8 mouse cellular contexts compared by ENCODE assay signal in the genomic region with DNA sequence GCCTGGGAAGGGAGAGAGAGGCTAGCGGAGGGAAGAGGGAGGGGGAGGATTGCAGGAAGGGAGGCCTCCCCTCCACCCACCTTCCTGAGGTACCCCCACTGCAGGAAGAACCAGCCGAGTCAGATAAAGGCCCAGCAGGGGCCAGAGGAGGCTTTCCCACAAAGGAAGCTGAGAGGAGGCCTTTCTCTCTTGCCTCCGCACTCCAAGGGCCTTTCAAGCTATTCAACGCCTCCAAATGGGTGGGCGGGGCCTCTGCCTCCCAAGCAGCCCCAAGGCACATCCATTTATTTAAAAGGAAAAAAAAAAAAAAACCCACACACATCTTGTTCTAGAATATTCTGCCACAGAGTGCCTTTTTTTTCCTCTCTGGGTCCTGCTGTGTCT.
DNase-seq lines count a peak whose midpoint lies in the region; ATAC-seq and TF ChIP-seq lines count a peak whose summit lies in the region.

No protein-coding gene starts in this region.

- WGBS in hindbrain, embryonic 10.5 days = 5% methylated on average over 5 of the region's 5 CpGs
- WGBS in liver, embryonic 16.5 days (ENCODE audit: insufficient replicate concordance) = 13% methylated on average over 5 of the region's 5 CpGs

- H3K27me3 ChIP-seq in hindbrain, embryonic 10.5 days (ENCODE audit: insufficient read depth, poor library complexity, severe bottlenecking) = peaks cover 62% of the 10 kb centered on the region
- no peaks in the 10 kb centered on the region; the same call in 1 of the 2 replicates for H3K27me3 ChIP-seq in liver, embryonic 16.5 days (ENCODE audit: control insufficient read depth, insufficient read depth, low read depth, low read length)
- H3K27me3 ChIP-seq in testis, adult 2 months (ENCODE audit: control insufficient read depth, insufficient read depth, low read length) = no peaks in the 10 kb centered on the region

- no peak for ATAC-seq in liver, embryonic 16.5 days (ENCODE audit: low read depth)

- peaks cover 6% of the 10 kb centered on the region for H3K9me3 ChIP-seq in hindbrain, embryonic 10.5 days
- no peaks in the 10 kb centered on the region; the same call in 1 of the 2 replicates for H3K9me3 ChIP-seq in liver, embryonic 16.5 days (replicated peaks; ENCODE audit: control insufficient read depth, low read length)

- H3K4me3 ChIP-seq in hindbrain, embryonic 10.5 days = peak overlapping the region; percentile 40
- H3K4me3 ChIP-seq in liver, embryonic 16.5 days (ENCODE audit: low read depth, low read length) = no peak overlapping the region
- H3K4me3 ChIP-seq in testis, adult 2 months (ENCODE audit: control insufficient read depth, low read depth, low read length) = no peak overlapping the region

- peak overlapping the region; percentile 49; the same call in 1 of the 2 replicates for H3K4me2 ChIP-seq in liver, embryonic 16.5 days (ENCODE audit: low read depth, low read length)

- DNase-seq in retina, postnatal 1 day = peak; percentile 71
- DNase-seq in retina, embryonic 14.5 days (ENCODE audit: low spot score) = no peak
- DNase-seq in c-Kit-positive CD71-negative TER-119-negative erythroid progenitor cells, embryonic 14.5 days (ENCODE audit: low read depth) = peak; percentile 72
- DNase-seq in hindbrain, embryonic 10.5 days (ENCODE audit: low spot score) = peak; percentile 87
- no peak for DNase-seq in layer of hippocampus, postnatal 10 days (ENCODE audit: low spot score in 2 of 2)
- no peak for DNase-seq in natural killer cell, adult 2 months (ENCODE audit: low spot score in 2 of 2)

- no peaks in the 10 kb centered on the region for H3K36me3 ChIP-seq in hindbrain, embryonic 10.5 days
- no peaks in the 10 kb centered on the region for H3K36me3 ChIP-seq in liver, embryonic 16.5 days (ENCODE audit: control insufficient read depth, insufficient read depth)
- H3K36me3 ChIP-seq in testis, adult 2 months (ENCODE audit: control insufficient read depth, insufficient read depth, low read length) = no peaks in the 10 kb centered on the region

- peaks cover 93% of the 10 kb centered on the region for H3K4me1 ChIP-seq in hindbrain, embryonic 10.5 days (replicated peaks)
- H3K4me1 ChIP-seq in liver, embryonic 16.5 days (ENCODE audit: control insufficient read depth, low read depth, low read length) = peaks cover 22% of the 10 kb centered on the region
- H3K4me1 ChIP-seq in testis, adult 2 months (ENCODE audit: control insufficient read depth, insufficient read depth, low read length) = peaks cover 16% of the 10 kb centered on the region

- peak overlapping the region; percentile 94 for H3K27ac ChIP-seq in hindbrain, embryonic 10.5 days
- H3K27ac ChIP-seq in liver, embryonic 16.5 days (ENCODE audit: low read length) = peak overlapping the region; percentile 34; the same call in 1 of the 2 replicates
- H3K27ac ChIP-seq in testis, adult 2 months (ENCODE audit: control insufficient read depth, insufficient read depth, low read depth, low read length) = peak overlapping the region; percentile 26; the same call in 1 of the 2 replicates

- no peak overlapping the region for H3K9ac ChIP-seq in liver, embryonic 16.5 days (ENCODE audit: low read depth, low read length)

- TF ChIP-seq CTCF in testis, adult 2 months (IDR thresholded peaks at IDR 0.05; ENCODE audit: control insufficient read depth, insufficient read depth, insufficient replicate concordance, low read depth, low read length) = no peak

- TF ChIP-seq POLR2A in testis, adult 2 months (IDR thresholded peaks at IDR 0.05; ENCODE audit: control insufficient read depth, low read depth, low read length) = no peak

Comparison
In these comparisons a context has a peak if more than half of its experiments do, and no peak if none do; other contexts are left out.
1. DNase-seq: peak in retina, postnatal 1 day (single experiment), c-Kit-positive CD71-negative TER-119-negative erythroid progenitor cells, embryonic 14.5 days (single experiment) and hindbrain, embryonic 10.5 days (single experiment); none in retina, embryonic 14.5 days (single experiment), layer of hippocampus, postnatal 10 days (0 of 2) and natural killer cell, adult 2 months (0 of 2).
2. H3K27ac ChIP-seq: peak in every context shown above with its lines; median percentile 94 in hindbrain, embryonic 10.5 days; 34 in liver, embryonic 16.5 days; 26 in testis, adult 2 months.